Mouse (Mus musculus) kidney, postnatal 0 days (tissue): ENCODE measurements around the gene Lap3. TPM values are rescaled to one million over a fixed set of nuclear protein-coding genes. Genes with fewer than 3 reads are reported as not detected.
A peak's percentile ranks its signal among the peaks of the same experiment; 100 is the strongest.

ENCODE experiments used
- ATAC-seq: fragments of 200-750 bp; cut with Nextera tagmentation; replicated peaks from 2 replicates; pipeline ENCODE4 v1.8.0; 2017; ENCODE audit warnings: low read depth, moderate number of reproducible peaks, moderate TSS enrichment, moderate library complexity; ENCODE audit not compliant: low FRiP score
- DNase-seq: peaks from one replicate; pipeline ENCODE4 v3.0.0-alpha.2; 2016; ENCODE audit warnings: low spot score
- H3K27ac ChIP-seq: fragments of 300-500 bp; sonication (generic); 2 replicates; pipeline ENCODE4 v1.5.1; 2014; ENCODE audit warnings: mild to moderate bottlenecking
- H3K27me3 ChIP-seq: fragments of 300-500 bp; sonication (generic); 2 replicates; pipeline ENCODE4 v1.6.1; 2014; ENCODE audit warnings: low read length, mixed read lengths; ENCODE audit not compliant: insufficient read depth
- H3K36me3 ChIP-seq: fragments of 300-500 bp; sonication (generic); 2 replicates; pipeline ENCODE4 v1.6.1; 2014; ENCODE audit warnings: low read length, mixed read lengths; ENCODE audit not compliant: insufficient read depth
- H3K4me1 ChIP-seq: fragments of 300-500 bp; sonication (generic); replicated peaks from 2 replicates; pipeline ENCODE4 v1.6.1; 2014; ENCODE audit warnings: antibody characterized with exemption, low read length, mixed read lengths; ENCODE audit not compliant: insufficient read depth
- H3K4me2 ChIP-seq: fragments of 300-500 bp; sonication (generic); 2 replicates; pipeline ENCODE4 v1.6.1; 2014; ENCODE audit warnings: mild to moderate bottlenecking, low read length, moderate library complexity, mixed read lengths
- H3K4me3 ChIP-seq: fragments of 300-500 bp; sonication (generic); replicated peaks from 2 replicates; pipeline ENCODE4 v1.5.1; 2014; ENCODE audit warnings: low read depth, low read length
- H3K9ac ChIP-seq: fragments of 300-500 bp; sonication (generic); 2 replicates; pipeline ENCODE4 v1.6.1; 2014; ENCODE audit warnings: low read depth, low read length
- H3K9me3 ChIP-seq: fragments of 300-500 bp; sonication (generic); replicated peaks from 2 replicates; pipeline ENCODE4 v1.6.1; 2016; ENCODE audit warnings: low read length, inconsistent platforms, mixed read lengths
- CTCF ChIP-seq: IDR thresholded peaks from 2 replicates; pipeline ENCODE4 v1.5.1; 2016; ENCODE audit warnings: antibody characterized with exemption, low read depth, mild to moderate bottlenecking, moderate library complexity
- WGBS: fragments of 180-500 bp; shearing (Covaris S2); extraction: QIAGEN DNeasy Blood & Tissue Kit; methylation state at CpG from one replicate; pipeline ENCODE4 v1.1.7; 2014; 5-methylcytosine and 5-hydroxymethylcytosine counted together
- polyA plus RNA-seq: library from polyadenylated mRNA; unstranded; fragments of >200 nt; fragmentation: Nextera tagmentation; extraction: Ambion mirVana; gene quantifications from 2 replicates; pipeline ENCODE4 v1.2.1, GENCODE M21; 2015

Lap3 gene
- polyA plus RNA-seq, 1 experiment from 2014 or later: 99.7 TPM

- H3K27ac ChIP-seq: no peak overlapping the region
Measured at GRCm38 (mm10) chr5:45476288-45476687, 16.9 kb upstream of the Lap3 start.

GRCm38 (mm10) chr5:45477601-45478000, 15.6 kb upstream of the Lap3 start:
- 75% methylated on average over 7 of the region's 7 CpGs for WGBS
- DNase-seq: no peak
- TF ChIP-seq CTCF: no peak

More at GRCm38 (mm10) chr5:45476288-45476687, 16.9 kb upstream of the Lap3 start:
- Histone ChIP-seq H3K4me2 (no peak overlapping the region), H3K27me3 (no peaks in the 10 kb centered on the region), H3K4me3 (no peak overlapping the region), H3K36me3 (no peaks in the 10 kb centered on the region), H3K4me1 (no peaks in the 10 kb centered on the region), H3K9me3 (no peaks in the 10 kb centered on the region), H3K9ac (no peak overlapping the region)
- ATAC-seq (no peak), DNase-seq (peak; percentile 18)
- no peak for TF ChIP-seq CTCF
- 31% methylated on average over 6 of the region's 6 CpGs for WGBS

GRCm38 (mm10) chr5:45480066-45480465, 13.1 kb upstream of the Lap3 start:
- no peaks in the 10 kb centered on the region for H3K9me3 ChIP-seq
- WGBS: 92% methylated on average over 1 of the region's 1 CpGs
- H3K9ac ChIP-seq: no peak overlapping the region
- no peaks in the 10 kb centered on the region for H3K4me1 ChIP-seq
- no peak for ATAC-seq
- no peak overlapping the region for H3K4me2 ChIP-seq
- DNase-seq: no peak
- no peaks in the 10 kb centered on the region for H3K27me3 ChIP-seq
- H3K4me3 ChIP-seq: no peak overlapping the region
- no peak for TF ChIP-seq CTCF
- H3K36me3 ChIP-seq: no peaks in the 10 kb centered on the region
- no peak overlapping the region for H3K27ac ChIP-seq

More at GRCm38 (mm10) chr5:45477601-45478000, 15.6 kb upstream of the Lap3 start:
- H3K9me3 ChIP-seq: no peaks in the 10 kb centered on the region
- no peak overlapping the region for H3K27ac ChIP-seq
- H3K4me3 ChIP-seq: no peak overlapping the region
- ATAC-seq: no peak
- no peak overlapping the region for H3K4me2 ChIP-seq
- H3K36me3 ChIP-seq: no peaks in the 10 kb centered on the region
- no peak overlapping the region for H3K9ac ChIP-seq
- no peaks in the 10 kb centered on the region for H3K4me1 ChIP-seq
- no peaks in the 10 kb centered on the region for H3K27me3 ChIP-seq

GRCm38 (mm10) chr5:45481125-45481524, 12.0 kb upstream of the Lap3 start:
- Histone ChIP-seq H3K4me1 (no peaks in the 10 kb centered on the region), H3K27me3 (no peaks in the 10 kb centered on the region), H3K9me3 (no peaks in the 10 kb centered on the region), H3K4me3 (no peak overlapping the region), H3K4me2 (no peak overlapping the region), H3K9ac (no peak overlapping the region), H3K27ac (no peak overlapping the region), H3K36me3 (no peaks in the 10 kb centered on the region)
- ATAC-seq (no peak), DNase-seq (no peak)
- 91% methylated on average over 2 of the region's 2 CpGs for WGBS
- TF ChIP-seq CTCF: no peak

GRCm38 (mm10) chr5:45482607-45483006, 10.6 kb upstream of the Lap3 start:
- Histone ChIP-seq H3K4me1 (no peaks in the 10 kb centered on the region), H3K4me3 (no peak overlapping the region), H3K36me3 (no peaks in the 10 kb centered on the region), H3K4me2 (no peak overlapping the region), H3K27ac (no peak overlapping the region), H3K9me3 (no peaks in the 10 kb centered on the region), H3K27me3 (no peaks in the 10 kb centered on the region), H3K9ac (no peak overlapping the region)
- ATAC-seq: no peak
- no peak for DNase-seq
- 57% methylated on average over 3 of the region's 3 CpGs for WGBS
- no peak for TF ChIP-seq CTCF

GRCm38 (mm10) chr5:45483654-45484053, 9.5 kb upstream of the Lap3 start:
- no peaks in the 10 kb centered on the region for H3K4me1 ChIP-seq
- H3K4me3 ChIP-seq: no peak overlapping the region
- 74% methylated on average over 1 of the region's 1 CpGs for WGBS
- H3K9ac ChIP-seq: no peak overlapping the region
- no peak for TF ChIP-seq CTCF
- ATAC-seq: no peak
- H3K27ac ChIP-seq: no peak overlapping the region
- DNase-seq: no peak
- no peaks in the 10 kb centered on the region for H3K36me3 ChIP-seq
- no peaks in the 10 kb centered on the region for H3K27me3 ChIP-seq
- H3K9me3 ChIP-seq: no peaks in the 10 kb centered on the region
- H3K4me2 ChIP-seq: no peak overlapping the region

GRCm38 (mm10) chr5:45491776-45492175, 1.4 kb upstream of the Lap3 start:
- Histone ChIP-seq H3K4me1 (no peaks in the 10 kb centered on the region), H3K27ac (no peak overlapping the region), H3K27me3 (no peaks in the 10 kb centered on the region), H3K4me2 (no peak overlapping the region), H3K4me3 (no peak overlapping the region), H3K9me3 (no peaks in the 10 kb centered on the region), H3K36me3 (no peaks in the 10 kb centered on the region), H3K9ac (no peak overlapping the region)
- no peak for DNase-seq
- ATAC-seq: no peak
- no peak for TF ChIP-seq CTCF
- 64% methylated on average over 4 of the region's 4 CpGs for WGBS
